Mouse (Mus musculus) kidney, postnatal 0 days (tissue): ENCODE results near the gene Erbb4. TPM values are rescaled to one million over a fixed set of nuclear protein-coding genes. Genes with fewer than 3 reads are reported as not detected.
A peak's percentile ranks its signal among the peaks of the same experiment; 100 is the strongest.

ENCODE experiments used
- ATAC-seq: fragments of 200-750 bp; cut with Nextera tagmentation; replicated peaks from 2 replicates; pipeline ENCODE4 v1.8.0; 2017; ENCODE audit warnings: low read depth, moderate number of reproducible peaks, moderate TSS enrichment, moderate library complexity; ENCODE audit not compliant: low FRiP score
- DNase-seq: peaks from one replicate; pipeline ENCODE4 v3.0.0-alpha.2; 2016; ENCODE audit warnings: low spot score
- H3K27ac ChIP-seq: fragments of 300-500 bp; sonication (generic); 2 replicates; pipeline ENCODE4 v1.5.1; 2014; ENCODE audit warnings: mild to moderate bottlenecking
- H3K27me3 ChIP-seq: fragments of 300-500 bp; sonication (generic); 2 replicates; pipeline ENCODE4 v1.6.1; 2014; ENCODE audit warnings: low read length, mixed read lengths; ENCODE audit not compliant: insufficient read depth
- H3K36me3 ChIP-seq: fragments of 300-500 bp; sonication (generic); 2 replicates; pipeline ENCODE4 v1.6.1; 2014; ENCODE audit warnings: low read length, mixed read lengths; ENCODE audit not compliant: insufficient read depth
- H3K4me1 ChIP-seq: fragments of 300-500 bp; sonication (generic); replicated peaks from 2 replicates; pipeline ENCODE4 v1.6.1; 2014; ENCODE audit warnings: antibody characterized with exemption, low read length, mixed read lengths; ENCODE audit not compliant: insufficient read depth
- H3K4me2 ChIP-seq: fragments of 300-500 bp; sonication (generic); 2 replicates; pipeline ENCODE4 v1.6.1; 2014; ENCODE audit warnings: mild to moderate bottlenecking, low read length, moderate library complexity, mixed read lengths
- H3K4me3 ChIP-seq: fragments of 300-500 bp; sonication (generic); replicated peaks from 2 replicates; pipeline ENCODE4 v1.5.1; 2014; ENCODE audit warnings: low read depth, low read length
- H3K9ac ChIP-seq: fragments of 300-500 bp; sonication (generic); 2 replicates; pipeline ENCODE4 v1.6.1; 2014; ENCODE audit warnings: low read depth, low read length
- H3K9me3 ChIP-seq: fragments of 300-500 bp; sonication (generic); replicated peaks from 2 replicates; pipeline ENCODE4 v1.6.1; 2016; ENCODE audit warnings: low read length, inconsistent platforms, mixed read lengths
- CTCF ChIP-seq: IDR thresholded peaks from 2 replicates; pipeline ENCODE4 v1.5.1; 2016; ENCODE audit warnings: antibody characterized with exemption, low read depth, mild to moderate bottlenecking, moderate library complexity
- WGBS: fragments of 180-500 bp; shearing (Covaris S2); extraction: QIAGEN DNeasy Blood & Tissue Kit; methylation state at CpG from one replicate; pipeline ENCODE4 v1.1.7; 2014; 5-methylcytosine and 5-hydroxymethylcytosine counted together
- polyA plus RNA-seq: library from polyadenylated mRNA; unstranded; fragments of >200 nt; fragmentation: Nextera tagmentation; extraction: Ambion mirVana; gene quantifications from 2 replicates; pipeline ENCODE4 v1.2.1, GENCODE M21; 2015

Gene Erbb4
- polyA plus RNA-seq, 1 experiment from 2014 or later = 5.0 TPM

DNA sequence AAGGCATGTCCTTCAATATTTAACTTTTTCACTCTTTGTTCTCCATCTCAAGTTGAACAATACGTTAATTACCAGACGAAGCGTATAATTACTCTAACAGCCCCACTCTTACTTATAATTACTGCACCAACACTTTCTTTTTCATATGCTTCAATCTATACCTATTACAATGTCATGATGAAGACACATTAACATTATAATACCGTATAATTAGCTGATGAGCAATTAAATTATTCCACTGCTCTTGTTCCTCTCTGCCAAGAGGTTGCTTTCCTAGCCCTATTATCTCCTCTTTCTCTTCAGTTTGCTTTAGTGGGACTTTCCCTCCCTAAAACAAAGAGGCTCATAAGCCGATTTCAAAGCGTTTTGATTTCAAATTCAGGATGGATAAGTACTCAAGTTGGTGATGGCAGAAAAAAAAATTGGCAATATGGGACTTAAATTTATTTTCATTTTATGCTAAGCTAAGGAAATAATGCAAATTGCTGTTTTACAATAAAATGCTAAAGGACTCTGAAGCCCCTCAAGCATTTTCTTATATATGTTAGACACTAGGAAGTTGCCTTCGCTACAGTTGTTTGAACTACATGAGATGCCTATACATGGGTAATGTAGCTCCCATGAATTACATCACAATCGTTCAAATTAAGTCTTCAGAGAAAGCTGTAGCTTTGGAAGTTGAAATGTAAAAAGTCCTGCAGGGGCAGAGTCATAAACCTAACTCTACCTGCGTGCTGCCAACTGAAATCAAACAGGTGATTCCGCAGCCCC is 440.8 kb downstream of the Erbb4 start:
- no peak overlapping the region for H3K4me2 ChIP-seq
- DNase-seq = no peak
- WGBS = 79% methylated on average over 10 of the region's 10 CpGs
- H3K9me3 ChIP-seq = no peaks in the 10 kb centered on the region
- no peaks in the 10 kb centered on the region for H3K27me3 ChIP-seq
- H3K4me3 ChIP-seq = no peak overlapping the region
- no peak for ATAC-seq
- no peaks in the 10 kb centered on the region for H3K4me1 ChIP-seq
- H3K9ac ChIP-seq = no peak overlapping the region
- no peak overlapping the region for H3K27ac ChIP-seq
- H3K36me3 ChIP-seq = no peaks in the 10 kb centered on the region
- TF ChIP-seq CTCF = no peak

DNA sequence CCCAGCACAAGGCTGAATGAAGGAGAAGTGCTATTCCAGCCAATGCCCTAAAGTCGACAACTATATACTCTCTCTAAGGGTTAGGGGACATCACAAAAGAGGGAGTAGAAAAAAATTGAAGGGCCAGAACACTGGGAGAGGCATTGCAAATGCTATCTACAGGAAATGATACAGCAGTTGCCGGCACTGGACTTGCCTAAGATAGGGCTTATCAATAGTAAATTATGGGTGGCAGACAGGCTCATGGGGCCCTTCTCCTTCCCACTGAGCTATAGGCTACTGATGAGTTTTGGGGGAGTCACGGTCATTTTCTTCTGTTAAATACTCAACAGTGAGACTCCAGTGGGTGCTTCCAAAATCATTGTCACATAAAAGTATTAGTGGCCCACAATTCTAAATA is 517.4 kb downstream of the Erbb4 start:
- Histone ChIP-seq H3K27me3 (no peaks in the 10 kb centered on the region), H3K9ac (no peak overlapping the region), H3K4me1 (no peaks in the 10 kb centered on the region), H3K9me3 (no peaks in the 10 kb centered on the region), H3K27ac (no peak overlapping the region), H3K4me3 (no peak overlapping the region), H3K4me2 (no peak overlapping the region), H3K36me3 (no peaks in the 10 kb centered on the region)
- ATAC-seq (no peak), DNase-seq (no peak)
- 87% methylated on average over 3 of the region's 3 CpGs for WGBS
- TF ChIP-seq CTCF = no peak

DNA sequence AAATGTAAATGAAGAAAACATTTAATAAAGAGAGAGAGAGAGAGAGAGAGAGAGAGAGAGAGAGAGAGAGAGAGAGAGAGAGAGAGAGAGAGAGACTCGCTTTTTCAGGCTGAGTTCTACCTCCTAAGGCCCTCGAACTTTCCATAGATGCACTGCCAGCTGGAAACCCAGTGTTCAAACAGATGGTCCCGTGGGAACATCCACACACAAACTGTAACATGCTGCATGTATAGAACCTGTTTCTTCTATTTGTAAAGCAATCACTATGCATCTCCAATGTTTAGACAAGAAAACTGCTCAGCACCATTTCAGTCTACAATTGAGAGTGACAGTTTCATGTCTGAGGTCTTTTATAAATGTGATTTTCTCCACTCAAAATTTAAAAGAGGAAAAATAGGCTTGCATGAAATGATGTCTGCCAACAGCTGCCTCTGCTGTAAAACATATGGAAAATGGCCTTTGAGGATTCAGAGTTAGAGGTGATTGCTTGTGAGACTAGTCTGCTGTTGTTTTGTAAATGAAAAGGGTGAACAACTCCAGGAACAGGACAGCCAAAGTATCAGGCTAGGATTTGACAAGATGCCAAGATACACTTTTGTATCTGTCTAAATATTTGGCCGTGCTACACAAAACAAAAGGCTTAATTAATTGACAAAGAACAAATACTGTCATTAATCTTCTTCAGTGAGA is 533.9 kb downstream of the Erbb4 start:
- Histone ChIP-seq H3K4me3 (no peak overlapping the region), H3K36me3 (no peaks in the 10 kb centered on the region), H3K4me1 (no peaks in the 10 kb centered on the region), H3K9ac (no peak overlapping the region), H3K4me2 (no peak overlapping the region), H3K27ac (no peak overlapping the region), H3K9me3 (no peaks in the 10 kb centered on the region), H3K27me3 (no peaks in the 10 kb centered on the region)
- ATAC-seq (no peak), DNase-seq (peak; percentile 19)
- TF ChIP-seq CTCF = no peak
- WGBS = 56% methylated on average over 4 of the region's 4 CpGs

DNA sequence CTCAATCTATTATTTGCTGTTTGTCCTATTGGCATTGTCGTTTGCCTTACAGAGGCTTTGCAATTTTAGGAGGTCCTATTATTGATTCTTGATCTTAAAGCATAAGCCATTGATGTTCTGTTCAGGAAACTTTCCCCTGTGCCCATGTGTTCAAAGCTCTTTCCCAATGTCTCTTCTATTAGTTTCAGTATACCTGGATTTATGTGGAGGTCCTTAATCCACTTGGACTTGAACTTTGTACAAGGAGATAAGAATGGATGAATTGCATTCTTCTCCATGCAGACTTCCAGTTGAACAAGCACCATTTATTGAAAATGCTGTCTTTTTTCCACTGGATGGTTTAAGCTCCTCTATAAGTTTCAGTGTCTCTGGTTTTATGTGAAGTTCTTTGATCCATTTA is 536.9 kb downstream of the Erbb4 start:
- Histone ChIP-seq H3K4me3 (no peak overlapping the region), H3K4me2 (no peak overlapping the region), H3K9me3 (no peaks in the 10 kb centered on the region), H3K9ac (no peak overlapping the region), H3K27me3 (no peaks in the 10 kb centered on the region), H3K27ac (no peak overlapping the region), H3K36me3 (no peaks in the 10 kb centered on the region), H3K4me1 (no peaks in the 10 kb centered on the region)
- TF ChIP-seq CTCF = no peak
- whole genome bisulfite sequencing = 93% methylated on average over 1 of the region's 1 CpGs
- ATAC-seq (no peak), DNase-seq (no peak)

DNA sequence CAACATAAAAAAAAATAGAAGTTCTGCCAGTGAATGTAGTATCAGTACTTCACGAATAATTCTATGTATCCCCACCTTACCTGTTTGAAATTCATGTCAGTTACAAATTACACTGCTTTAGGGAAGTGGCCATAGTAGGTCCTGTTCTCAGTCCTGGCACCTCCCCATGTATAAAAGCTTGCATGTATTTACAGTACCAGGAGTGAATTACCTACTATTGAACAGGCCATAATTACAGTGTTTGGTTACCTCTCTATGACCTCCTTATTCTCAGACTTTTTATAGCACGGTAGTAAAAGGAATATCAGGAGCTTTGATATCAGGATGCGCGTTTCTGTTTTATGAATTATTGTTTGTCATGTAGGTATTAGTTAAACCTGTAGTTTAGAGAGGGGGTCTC is 564.9 kb downstream of the Erbb4 start:
- no peaks in the 10 kb centered on the region for H3K4me1 ChIP-seq
- ATAC-seq (no peak), DNase-seq (no peak)
- 84% methylated on average over 4 of the region's 4 CpGs for WGBS
- no peak for TF ChIP-seq CTCF
- no peak overlapping the region for H3K27ac ChIP-seq
- no peaks in the 10 kb centered on the region for H3K27me3 ChIP-seq
- no peak overlapping the region for H3K4me3 ChIP-seq
- no peak overlapping the region for H3K4me2 ChIP-seq
- H3K9me3 ChIP-seq = no peaks in the 10 kb centered on the region
- no peaks in the 10 kb centered on the region for H3K36me3 ChIP-seq
- no peak overlapping the region for H3K9ac ChIP-seq

DNA sequence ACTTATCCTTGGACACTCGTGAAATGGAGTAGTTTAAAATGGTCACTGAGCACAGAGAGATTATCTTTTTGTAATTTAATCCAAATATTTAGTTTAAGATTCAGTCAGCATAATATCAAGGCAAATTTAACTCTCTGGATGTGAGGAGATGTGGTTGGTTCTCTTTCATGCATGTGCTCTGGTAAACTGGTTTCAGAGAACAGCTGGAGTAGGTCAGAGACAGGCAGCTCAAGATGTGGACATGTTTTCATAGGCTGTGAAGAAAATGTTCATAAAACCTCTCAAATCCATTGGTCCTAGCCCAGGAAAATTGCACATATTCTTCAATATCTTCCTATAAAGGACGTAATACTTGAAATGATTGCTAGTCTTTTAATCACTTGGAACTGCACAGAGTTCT is 590.0 kb downstream of the Erbb4 start:
- no peak overlapping the region for H3K4me2 ChIP-seq
- no peak overlapping the region for H3K9ac ChIP-seq
- DNase-seq (no peak), ATAC-seq (no peak)
- no peaks in the 10 kb centered on the region for H3K4me1 ChIP-seq
- no peak overlapping the region for H3K27ac ChIP-seq
- H3K27me3 ChIP-seq = no peaks in the 10 kb centered on the region
- TF ChIP-seq CTCF = no peak
- 57% methylated on average over 2 of the region's 2 CpGs for WGBS
- H3K36me3 ChIP-seq = no peaks in the 10 kb centered on the region
- no peak overlapping the region for H3K4me3 ChIP-seq
- no peaks in the 10 kb centered on the region for H3K9me3 ChIP-seq
